Mouse (Mus musculus) liver, embryonic 15.5 days (tissue): ENCODE data around the gene Slc9a1. TPM values are rescaled to one million over a fixed set of nuclear protein-coding genes. Genes with fewer than 3 reads are reported as not detected.

ENCODE experiments used
- ATAC-seq: fragments of 200-750 bp; cut with Nextera tagmentation; 2 replicates; pipeline ENCODE4 v1.8.0; 2017; ENCODE audit warnings: moderate number of reproducible peaks, mild to moderate bottlenecking, moderate library complexity; ENCODE audit not compliant: insufficient read depth
- H3K27ac ChIP-seq: fragments of 300-500 bp; sonication (generic); replicated peaks from 2 replicates; pipeline ENCODE4 v1.5.1; 2015; ENCODE audit warnings: mild to moderate bottlenecking, inconsistent platforms
- H3K27me3 ChIP-seq: fragments of 300-500 bp; sonication (generic); 2 replicates; pipeline ENCODE4 v1.6.1; 2015; ENCODE audit warnings: mild to moderate bottlenecking, inconsistent platforms
- H3K36me3 ChIP-seq: fragments of 300-500 bp; sonication (generic); replicated peaks from 2 replicates; pipeline ENCODE4 v1.6.1; 2015; ENCODE audit warnings: moderate library complexity, mild to moderate bottlenecking, inconsistent platforms
- H3K4me1 ChIP-seq: fragments of 300-500 bp; sonication (generic); replicated peaks from 2 replicates; pipeline ENCODE4 v1.6.1; 2015; ENCODE audit warnings: inconsistent platforms
- H3K4me2 ChIP-seq: fragments of 300-500 bp; sonication (generic); 2 replicates; pipeline ENCODE4 v1.6.1; 2015; ENCODE audit warnings: moderate library complexity, mild to moderate bottlenecking, inconsistent platforms
- H3K4me3 ChIP-seq: fragments of 300-500 bp; sonication (generic); replicated peaks from 2 replicates; pipeline ENCODE4 v1.5.1; 2015; ENCODE audit warnings: mild to moderate bottlenecking, inconsistent platforms
- H3K9ac ChIP-seq: fragments of 300-500 bp; sonication (generic); 2 replicates; pipeline ENCODE4 v1.6.1; 2015; ENCODE audit warnings: moderate library complexity, mild to moderate bottlenecking, inconsistent platforms
- H3K9me3 ChIP-seq: fragments of 300-500 bp; sonication (generic); replicated peaks from 2 replicates; pipeline ENCODE4 v1.6.1; 2016; ENCODE audit warnings: inconsistent platforms
- WGBS: fragments of 180-500 bp; shearing (Covaris S2); methylation state at CpG from one replicate; pipeline ENCODE4 v1.1.7; 2015; ENCODE audit warnings: mixed read lengths; ENCODE audit not compliant: insufficient replicate concordance; 5-methylcytosine and 5-hydroxymethylcytosine counted together
- microRNA-seq: library from miRNA; unstranded; fragments of <30 nt; microRNA quantifications from one replicate; pipeline ENCODE4, GENCODE M21; 2016
- polyA plus RNA-seq: library from polyadenylated mRNA; unstranded; fragments of >200 nt; fragmentation: Nextera tagmentation; extraction: Ambion mirVana; gene quantifications from 2 replicates; pipeline ENCODE4 v1.2.1, GENCODE M21; 2015

Slc9a1 gene
- polyA plus RNA-seq, 1 experiment from 2014 or later: 2.9 TPM

GRCm38 (mm10) chr4:133460796-133461325, 91.4 kb downstream of the Slc9a1 start:
- H3K27ac ChIP-seq: no peak overlapping the region
- no peaks in the 10 kb centered on the region for H3K36me3 ChIP-seq
- no peak overlapping the region for H3K4me2 ChIP-seq
- H3K4me3 ChIP-seq: no peak overlapping the region
- H3K9me3 ChIP-seq: no peaks in the 10 kb centered on the region
- H3K27me3 ChIP-seq: no peaks in the 10 kb centered on the region
- 40% methylated on average over 5 of the region's 5 CpGs for WGBS
- no peak for ATAC-seq
- H3K4me1 ChIP-seq: no peaks in the 10 kb centered on the region
- no peak overlapping the region for H3K9ac ChIP-seq

DNA sequence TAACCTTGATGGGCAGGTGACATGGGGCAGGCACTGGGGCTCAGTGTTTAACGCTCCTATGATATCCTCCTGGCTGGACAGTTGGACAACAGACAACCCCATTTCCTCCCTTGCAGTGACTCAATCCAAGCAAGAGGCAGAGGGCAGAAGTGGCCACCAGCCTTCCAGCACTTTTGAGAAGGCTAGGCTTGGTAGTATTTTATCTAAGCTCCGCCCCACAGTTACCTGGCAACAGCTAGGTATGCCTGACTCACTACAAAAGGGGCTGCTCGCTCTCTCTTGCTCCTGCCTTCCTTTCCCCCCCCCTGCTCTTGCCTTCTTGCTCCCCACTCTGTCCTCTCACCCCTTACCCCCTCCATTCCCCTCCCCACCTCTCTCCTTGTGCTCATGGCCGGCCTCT, 91.9 kb downstream of the Slc9a1 start:
- H3K36me3 ChIP-seq: no peaks in the 10 kb centered on the region
- no peaks in the 10 kb centered on the region for H3K9me3 ChIP-seq
- no peak for ATAC-seq
- H3K4me1 ChIP-seq: no peaks in the 10 kb centered on the region
- no peak overlapping the region for H3K4me3 ChIP-seq
- no peak overlapping the region for H3K9ac ChIP-seq
- 68% methylated on average over 4 of the region's 4 CpGs for WGBS
- no peaks in the 10 kb centered on the region for H3K27me3 ChIP-seq
- no peak overlapping the region for H3K4me2 ChIP-seq
- H3K27ac ChIP-seq: no peak overlapping the region

GRCm38 (mm10) chr4:133463184-133463583, 93.7 kb downstream of the Slc9a1 start:
- Histone ChIP-seq H3K9ac (no peak overlapping the region), H3K27me3 (peaks cover 15% of the 10 kb centered on the region), H3K9me3 (no peaks in the 10 kb centered on the region), H3K4me1 (peaks cover 3% of the 10 kb centered on the region), H3K27ac (no peak overlapping the region), H3K4me2 (no peak overlapping the region), H3K36me3 (no peaks in the 10 kb centered on the region), H3K4me3 (no peak overlapping the region)
- WGBS: 27% methylated on average over 6 of the region's 6 CpGs
- no peak for ATAC-seq

DNA sequence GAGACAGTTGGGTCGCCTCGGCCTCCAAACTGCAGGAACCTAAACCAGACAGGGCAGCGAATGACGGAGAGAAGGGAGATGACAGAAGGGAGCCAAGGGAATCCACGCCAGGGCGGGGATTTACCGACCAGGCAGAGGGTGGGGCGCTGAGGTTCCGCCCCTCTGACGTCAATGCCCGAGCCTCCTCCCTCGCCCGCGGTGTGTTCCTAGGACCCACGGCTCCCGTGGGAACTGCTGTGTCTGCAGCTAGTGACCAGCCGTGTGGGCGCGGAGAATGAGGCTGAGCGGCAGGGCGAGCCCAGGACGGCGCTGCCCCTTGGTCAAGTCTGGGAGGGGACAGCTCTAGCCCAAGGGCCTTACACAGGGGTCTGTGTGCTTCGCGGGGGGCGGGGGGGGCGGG, 98.6 kb downstream of the Slc9a1 start:
- ATAC-seq: 0 out of 2 replicates have a peak, but pooled peaks have one; percentile 7
- peak overlapping the region; percentile 45 for H3K4me3 ChIP-seq
- no peaks in the 10 kb centered on the region for H3K9me3 ChIP-seq
- H3K36me3 ChIP-seq: no peaks in the 10 kb centered on the region
- peaks cover 6% of the 10 kb centered on the region for H3K4me1 ChIP-seq
- no peak overlapping the region; the same call in 1 of the 2 replicates for H3K9ac ChIP-seq
- peaks cover 34% of the 10 kb centered on the region for H3K27me3 ChIP-seq
- peak overlapping the region; percentile 68 for H3K4me2 ChIP-seq
- H3K27ac ChIP-seq: no peak overlapping the region
- 2% methylated on average over 27 of the region's 27 CpGs for WGBS

- no peak overlapping the region for H3K9ac ChIP-seq
- peaks cover 6% of the 10 kb centered on the region for H3K4me1 ChIP-seq
- no peaks in the 10 kb centered on the region for H3K36me3 ChIP-seq
- WGBS: 21% methylated on average over 12 of the region's 12 CpGs
- peaks cover 42% of the 10 kb centered on the region for H3K27me3 ChIP-seq
- no peak overlapping the region for H3K4me3 ChIP-seq
- H3K9me3 ChIP-seq: no peaks in the 10 kb centered on the region
- H3K27ac ChIP-seq: no peak overlapping the region
- ATAC-seq: no peak
- H3K4me2 ChIP-seq: no peak overlapping the region
Measured at GRCm38 (mm10) chr4:133469122-133469521, 99.6 kb downstream of the Slc9a1 start.

DNA sequence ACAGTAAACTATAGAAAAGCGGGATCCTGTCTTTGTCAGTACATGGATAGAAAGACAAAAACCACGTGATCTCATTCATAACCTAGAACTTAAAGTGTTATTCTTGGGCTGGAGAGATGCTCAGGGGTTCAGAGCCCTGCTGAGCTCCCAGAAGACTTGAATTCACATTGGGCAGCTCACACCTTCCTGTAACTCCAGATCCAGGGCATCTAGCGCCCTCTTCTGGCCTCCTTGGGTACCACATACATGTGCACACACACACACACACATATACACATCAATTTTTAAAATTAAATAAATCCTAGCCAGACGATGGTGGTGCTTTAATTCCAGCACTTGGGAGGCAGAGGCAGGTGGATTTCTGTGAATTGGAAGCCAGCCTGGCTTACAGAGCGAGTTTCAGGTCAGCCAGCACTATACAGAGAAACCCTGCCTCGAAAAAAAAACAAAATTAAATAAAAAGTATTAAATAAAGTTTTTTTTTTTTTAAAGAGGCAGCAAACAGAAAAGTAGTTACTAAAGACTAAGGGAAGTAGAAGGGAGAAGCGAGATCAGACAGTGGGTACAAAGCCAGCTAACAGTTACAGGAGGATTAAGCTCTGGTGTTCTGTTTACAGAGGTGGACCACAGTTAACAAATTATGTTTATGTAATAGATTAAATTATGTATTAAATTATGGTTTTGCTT, 101.8 kb downstream of the Slc9a1 start:
- Histone ChIP-seq H3K27ac (no peak overlapping the region), H3K9ac (no peak overlapping the region), H3K9me3 (no peaks in the 10 kb centered on the region), H3K36me3 (no peaks in the 10 kb centered on the region), H3K4me1 (peaks cover 6% of the 10 kb centered on the region), H3K27me3 (peaks cover 60% of the 10 kb centered on the region), H3K4me3 (no peak overlapping the region), H3K4me2 (no peak overlapping the region)
- WGBS: 59% methylated on average over 7 of the region's 7 CpGs
- no peak for ATAC-seq

Small RNAs within 50 kb of the gene (microRNA-seq; reads per million reads assigned to microRNA genes)
- gene Mir5122: 14.2 reads per million, percentile 31 among the genes with 10 or more reads in this experiment

Other genes starting within 250 kb of the Slc9a1 start
- 44.0 and 52.0 TPM in 2 replicates for gene Wasf2, start 239.2 kb upstream of the Slc9a1 start, polyA plus RNA-seq
- not detected in 2 replicates for gene Cd164l2, start 157.6 kb upstream of the Slc9a1 start, polyA plus RNA-seq
- gene Gpr3, start 157.2 kb upstream of the Slc9a1 start, polyA plus RNA-seq: not detected in 2 replicates
- gene Map3k6, start 128.9 kb upstream of the Slc9a1 start, polyA plus RNA-seq: 2.0 and 2.9 TPM in 2 replicates
- gene Sytl1, start 106.6 kb upstream of the Slc9a1 start, polyA plus RNA-seq: 0.92 and 1.0 TPM in 2 replicates
- gene Tmem222, start 91.9 kb upstream of the Slc9a1 start, polyA plus RNA-seq: 35.8 and 42.3 TPM in 2 replicates
- gene Wdtc1, start 16.2 kb upstream of the Slc9a1 start, polyA plus RNA-seq: 8.1 and 8.5 TPM in 2 replicates
- gene Tent5b, start 110.4 kb downstream of the Slc9a1 start, polyA plus RNA-seq: 0.15 and 0.21 TPM in 2 replicates
- 0.06 TPM in 1 of 2 replicates, not detected in the other for gene Trnp1, start 128.8 kb downstream of the Slc9a1 start, polyA plus RNA-seq
- 1.0 and 1.5 TPM in 2 replicates for gene Kdf1, start 149.3 kb downstream of the Slc9a1 start, polyA plus RNA-seq
- gene Nudc, start 176.3 kb downstream of the Slc9a1 start, polyA plus RNA-seq: 116 TPM in 2 replicates
- 0.97 and 1.2 TPM in 2 replicates for gene Nr0b2, start 183.7 kb downstream of the Slc9a1 start, polyA plus RNA-seq
- 3.8 and 4.9 TPM in 2 replicates for gene Gpatch3, start 205.0 kb downstream of the Slc9a1 start, polyA plus RNA-seq
- gene Gpn2, start 214.7 kb downstream of the Slc9a1 start, polyA plus RNA-seq: 8.6 and 10.8 TPM in 2 replicates
- 0.47 and 0.69 TPM in 2 replicates for gene Sfn, start 232.5 kb downstream of the Slc9a1 start, polyA plus RNA-seq